Mouse (Mus musculus) cerebellum, adult 11-12 months (tissue): ENCODE measurements around the gene Dusp1.
A peak's percentile ranks its signal among the peaks of the same experiment; 100 is the strongest.

Source experiments
- DNase-seq: peaks from one replicate; pipeline ENCODE4 v3.0.0; 2022

Dusp1 gene

DNA sequence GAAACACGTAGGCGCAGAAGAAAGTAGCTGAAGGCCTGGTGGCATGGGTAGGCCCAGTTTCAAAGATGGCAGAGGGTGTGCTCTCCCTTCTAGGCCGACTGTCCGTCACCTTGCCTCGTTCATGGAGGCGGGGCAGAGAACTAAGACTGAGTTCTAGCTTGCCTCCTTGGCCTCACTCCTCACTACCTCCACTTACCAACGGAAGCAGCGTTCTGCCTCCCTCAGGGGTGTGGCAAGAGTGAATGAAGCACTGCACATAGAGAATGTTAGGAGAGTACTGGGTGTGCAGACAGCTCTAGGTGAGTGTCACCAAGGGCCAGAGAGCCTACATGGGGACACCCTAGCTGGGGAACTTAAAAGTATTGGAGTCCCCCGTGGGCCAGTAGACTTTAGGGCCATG lies 21.1 kb upstream of the Dusp1 start:
- DNase-seq: no peak

DNA sequence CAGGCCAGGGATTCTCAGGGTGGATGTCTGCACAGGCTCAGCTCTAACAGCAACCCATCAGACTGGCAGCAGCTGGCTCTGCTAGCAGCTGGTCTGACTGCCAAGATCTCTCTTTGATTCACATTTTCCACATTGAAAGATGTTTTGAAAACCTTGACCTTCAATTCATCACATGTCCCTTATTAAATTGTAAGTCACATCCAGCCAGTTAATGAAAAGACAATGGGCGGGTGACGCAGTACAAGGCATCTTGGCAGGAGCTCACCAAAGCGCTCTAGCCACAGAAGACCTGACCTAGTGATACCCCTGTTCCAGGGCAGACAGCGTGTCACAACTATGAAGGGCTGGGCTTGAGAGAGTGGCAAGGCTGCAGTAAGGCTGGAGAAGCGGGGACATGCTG lies 20.4 kb upstream of the Dusp1 start:
- DNase-seq: no peak

DNA sequence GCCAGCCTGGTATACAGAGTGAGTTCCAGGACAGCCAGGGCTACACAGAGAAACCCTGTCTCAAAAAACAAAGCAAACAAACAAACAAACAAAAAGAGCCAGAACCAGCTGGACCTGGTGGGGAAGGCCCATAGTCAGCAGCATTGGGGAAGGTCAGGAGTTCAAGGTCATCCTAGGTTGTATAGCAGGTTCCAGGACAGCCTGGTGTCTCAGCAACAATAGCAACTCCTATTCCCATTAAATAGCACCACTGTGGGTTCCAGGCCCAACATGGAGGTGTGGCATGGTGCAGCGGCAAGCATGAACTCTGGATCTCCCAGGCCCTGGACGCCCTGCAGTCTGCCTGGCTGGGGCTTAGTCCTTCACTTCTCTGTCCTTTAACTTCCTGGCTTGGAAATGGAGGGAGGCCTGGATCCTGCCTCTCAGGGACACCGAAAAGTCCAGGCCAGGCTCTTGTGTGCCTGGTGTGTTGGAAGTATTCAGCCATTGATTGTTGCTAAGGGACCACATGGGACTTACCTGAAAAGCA lies 19.0 kb upstream of the Dusp1 start:
- no peak for DNase-seq

DNA sequence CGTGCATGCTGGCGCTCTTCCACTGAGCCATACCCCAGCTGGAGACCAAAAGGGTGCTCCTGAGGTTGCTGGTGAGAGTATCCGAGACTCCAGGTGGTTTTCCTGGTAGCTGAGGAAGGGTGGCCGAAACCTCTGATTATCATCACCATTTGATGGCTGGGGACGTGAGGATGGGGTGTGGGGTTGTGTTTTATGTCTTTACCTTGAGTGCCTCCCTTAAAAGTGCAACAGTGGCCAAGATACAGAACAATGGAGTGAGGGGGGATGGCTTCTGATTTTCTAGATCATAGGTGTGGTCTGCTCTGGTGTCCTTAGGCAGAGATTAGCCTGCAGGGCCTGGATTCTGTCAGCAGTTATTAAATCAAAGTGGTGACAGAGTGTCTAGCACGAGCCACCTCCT lies 17.5 kb upstream of the Dusp1 start:
- no peak for DNase-seq

DNA sequence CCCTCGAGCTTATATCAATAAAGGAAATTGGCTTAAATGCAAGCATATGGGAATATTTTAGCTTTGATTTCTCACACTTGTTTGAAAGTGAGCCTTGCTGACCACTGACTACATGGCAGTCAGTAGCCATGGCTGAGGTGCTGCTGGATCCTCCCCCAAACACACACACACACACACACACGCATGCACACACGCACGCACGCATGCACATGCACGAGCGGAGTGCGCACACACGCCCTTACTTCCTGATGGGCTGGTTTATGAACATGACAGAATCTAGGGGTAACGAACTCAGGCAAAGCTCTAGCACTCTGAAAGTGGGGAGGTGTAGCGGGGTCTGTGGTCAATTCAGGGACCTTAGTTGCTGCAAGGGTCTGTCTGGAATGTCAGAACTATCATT lies 16.8 kb upstream of the Dusp1 start:
- DNase-seq: no peak

DNA sequence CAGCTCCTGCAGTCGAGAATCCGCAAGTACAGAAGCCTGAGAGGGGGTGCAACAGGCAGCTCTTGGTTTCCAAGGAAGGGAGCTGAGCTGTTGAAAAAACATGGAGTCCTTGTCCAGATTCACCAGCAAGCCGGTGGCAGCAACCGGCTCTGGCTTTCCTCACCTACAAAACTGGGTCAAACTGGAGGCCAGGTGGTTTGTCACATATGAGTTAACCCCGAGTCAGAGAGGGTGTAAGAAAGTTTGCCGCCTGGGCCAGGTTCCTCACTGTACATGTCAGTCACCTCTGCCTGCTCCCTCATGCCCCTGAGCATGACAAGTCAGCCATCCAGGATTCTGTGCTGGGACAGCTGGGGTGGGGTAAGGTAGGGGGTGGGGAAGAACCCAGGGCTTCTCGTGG lies 16.2 kb upstream of the Dusp1 start:
- DNase-seq: no peak

DNA sequence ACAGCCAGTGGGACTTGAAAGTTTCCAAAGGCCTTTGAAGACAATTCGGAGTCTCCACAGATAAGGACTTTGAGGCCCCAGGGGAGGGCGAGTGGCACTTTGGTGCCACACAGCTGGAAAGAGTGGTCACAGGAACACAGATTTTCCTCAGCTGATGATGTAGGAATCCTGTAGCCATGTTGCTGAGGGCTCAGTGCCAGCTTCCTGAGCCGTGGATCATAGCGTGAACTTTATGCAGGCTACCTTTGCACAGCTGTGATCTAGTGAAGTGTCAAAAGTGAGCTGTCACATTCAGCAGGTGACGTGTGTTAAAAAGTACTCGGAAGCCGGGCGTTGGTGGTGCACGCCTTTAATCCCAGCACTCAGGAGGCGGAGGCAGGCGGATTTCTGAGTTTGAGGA lies 15.4 kb upstream of the Dusp1 start:
- DNase-seq: no peak

DNA sequence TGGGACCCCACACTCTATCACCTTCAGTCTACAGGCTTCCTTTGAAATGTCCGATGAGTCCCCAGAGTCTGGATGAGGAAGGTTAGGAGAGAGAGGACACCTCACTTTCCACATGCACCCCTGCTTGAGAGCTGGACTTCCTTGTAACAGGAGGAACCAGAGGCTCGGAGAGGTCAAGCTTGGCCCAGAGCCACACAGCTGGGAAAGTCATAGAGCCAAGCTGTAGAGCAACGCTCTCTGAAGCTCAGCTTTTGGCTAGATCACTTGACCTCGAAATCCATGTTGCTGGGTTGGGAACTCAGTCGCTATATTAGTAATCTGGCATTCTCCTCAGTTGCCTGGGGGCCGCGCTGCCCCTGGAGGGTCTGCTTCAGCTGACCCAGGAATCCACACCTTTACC lies 14.9 kb upstream of the Dusp1 start:
- no peak for DNase-seq

DNA sequence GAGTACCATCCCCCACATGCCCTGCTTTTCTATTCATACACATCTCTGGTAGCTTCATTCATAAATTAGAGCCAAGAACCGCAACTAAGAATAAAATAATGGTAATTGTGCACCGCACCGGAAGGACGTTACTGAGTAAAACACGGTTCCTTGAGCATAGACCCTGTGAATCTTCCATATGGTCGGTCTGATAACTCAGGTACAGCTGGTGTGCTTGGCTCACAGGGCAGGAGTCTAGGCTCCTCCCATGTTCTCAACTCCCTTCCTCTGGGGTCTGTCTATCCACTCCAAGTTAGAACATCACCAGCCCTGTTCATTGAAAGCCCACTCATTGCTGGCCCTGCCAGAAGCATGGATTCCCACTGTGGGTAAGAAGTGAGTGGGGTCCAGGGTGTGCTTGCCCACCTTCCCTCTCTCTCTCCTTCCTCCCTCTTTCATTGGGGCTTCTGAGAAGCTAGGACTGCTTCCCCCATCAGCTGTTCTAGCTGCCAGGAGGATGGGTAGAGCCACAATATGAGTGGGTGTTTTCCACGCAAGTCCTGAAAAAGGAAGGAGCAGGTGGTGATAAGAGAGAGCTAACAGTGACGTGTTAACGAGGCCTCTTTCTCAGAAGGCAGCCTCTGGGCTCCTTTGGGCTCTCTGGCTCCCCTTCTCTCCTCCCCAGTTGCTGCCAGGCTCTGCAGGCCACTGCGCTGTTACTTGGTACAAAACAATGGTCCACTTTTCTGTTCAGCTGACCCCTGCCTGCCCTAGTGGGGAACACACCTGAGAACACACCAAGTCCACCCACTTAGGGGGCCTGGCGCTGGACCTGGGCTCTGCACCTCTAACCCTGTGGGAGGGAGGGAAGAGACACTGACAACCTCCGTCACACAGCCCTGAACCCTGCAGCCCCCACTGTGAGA lies 14.1 kb upstream of the Dusp1 start:
- DNase-seq: no peak

DNA sequence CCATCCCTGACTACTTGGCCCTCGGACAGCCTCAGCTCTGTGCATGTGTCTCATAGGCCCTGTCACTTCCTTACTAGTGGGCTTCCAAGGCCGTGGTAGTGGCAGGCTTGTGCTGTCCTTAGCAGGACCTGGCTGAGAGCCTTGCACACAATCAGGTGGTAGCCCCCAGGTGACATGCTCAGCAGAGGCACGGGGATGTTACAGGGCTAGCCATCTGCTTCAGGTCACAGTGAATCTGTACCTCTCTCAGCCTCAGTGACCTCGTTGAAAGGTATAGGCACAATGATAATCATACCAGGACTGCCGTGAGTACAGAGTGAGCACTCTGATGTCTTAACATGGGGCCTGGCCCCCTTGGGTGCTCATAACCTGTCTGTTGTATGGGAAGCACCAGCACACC lies 12.8 kb upstream of the Dusp1 start:
- no peak for DNase-seq

DNA sequence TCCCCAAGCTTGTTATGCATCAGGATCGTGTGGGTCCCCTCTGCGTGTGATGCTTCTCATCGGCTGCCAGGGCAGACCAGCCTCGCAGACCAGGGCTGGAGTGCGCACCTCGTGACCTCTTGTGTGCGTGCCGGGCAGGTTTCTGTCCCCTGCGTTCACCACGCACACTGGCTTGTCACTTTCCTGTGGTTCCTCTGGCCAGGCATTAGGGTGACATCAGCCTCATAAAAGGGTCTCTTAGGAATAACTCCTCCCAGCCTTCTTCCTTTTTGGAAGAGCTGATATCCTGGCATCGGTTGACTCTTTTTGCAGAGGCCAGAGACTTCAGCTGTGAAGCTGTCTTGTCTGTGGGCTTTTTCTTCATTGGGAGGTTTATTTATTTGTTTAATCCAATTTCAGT lies 12.2 kb upstream of the Dusp1 start:
- DNase-seq: no peak

DNA sequence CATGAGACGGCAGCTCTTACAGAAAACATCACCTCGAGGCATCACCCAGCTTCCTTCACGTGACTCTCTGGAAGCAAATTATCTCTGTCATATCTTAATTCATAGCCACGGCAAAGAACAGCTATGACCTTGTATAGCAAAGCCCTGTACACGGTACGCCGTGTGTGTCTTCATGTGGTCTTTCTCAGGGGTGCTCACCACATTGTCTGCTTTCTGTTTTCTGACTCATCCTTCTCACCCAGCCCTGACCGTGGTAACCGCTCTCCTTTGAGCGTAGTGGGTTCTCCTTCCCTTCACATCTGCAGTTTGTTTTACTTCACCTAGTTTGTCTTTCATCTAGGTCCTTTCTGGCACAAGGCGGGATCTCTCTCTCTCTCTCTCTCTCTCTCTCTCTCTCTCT lies 10.3 kb upstream of the Dusp1 start:
- no peak for DNase-seq

DNA sequence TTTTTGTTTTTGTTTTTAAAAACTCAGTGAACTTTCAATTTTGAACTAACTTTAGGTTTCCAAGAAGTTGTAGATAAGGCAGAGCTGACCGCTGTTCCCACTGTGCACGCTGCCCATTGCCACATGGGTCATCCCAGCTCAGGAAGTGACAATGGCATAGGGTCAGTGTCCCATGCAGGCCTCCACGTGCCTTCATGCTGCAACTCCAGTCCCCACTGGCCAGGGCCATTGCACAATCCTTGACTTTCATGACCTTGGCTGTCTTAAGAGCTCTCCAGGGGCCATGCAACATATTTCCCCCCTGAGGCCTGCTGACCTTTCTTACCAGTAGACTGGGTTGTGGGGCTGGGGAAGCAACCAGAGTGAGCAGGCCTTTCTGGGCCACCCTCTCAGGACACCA lies 9.4 kb upstream of the Dusp1 start:
- DNase-seq: no peak

DNA sequence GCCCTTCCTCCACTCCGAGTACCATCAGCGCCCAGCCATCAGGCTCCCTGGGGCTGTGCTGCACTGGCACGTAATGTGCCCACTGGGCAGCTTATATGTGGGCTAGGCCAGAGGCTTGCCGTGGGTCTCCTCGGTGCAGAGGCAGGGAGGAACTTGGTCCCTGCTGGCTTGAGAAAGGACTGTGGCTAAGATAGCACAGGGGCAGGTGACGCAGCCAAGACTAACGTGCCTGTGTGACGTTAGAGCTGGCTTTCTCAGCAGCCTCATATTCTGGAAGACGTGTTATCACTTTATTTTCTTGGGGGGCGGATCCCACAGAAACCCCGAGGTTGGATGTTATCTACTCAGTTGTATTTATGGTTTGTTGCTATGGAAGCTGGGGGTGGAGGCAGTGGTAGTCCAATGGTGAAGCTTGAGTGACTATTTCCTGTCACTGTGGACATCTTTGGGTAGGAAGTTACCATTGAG lies 8.8 kb upstream of the Dusp1 start:
- DNase-seq: no peak

DNA sequence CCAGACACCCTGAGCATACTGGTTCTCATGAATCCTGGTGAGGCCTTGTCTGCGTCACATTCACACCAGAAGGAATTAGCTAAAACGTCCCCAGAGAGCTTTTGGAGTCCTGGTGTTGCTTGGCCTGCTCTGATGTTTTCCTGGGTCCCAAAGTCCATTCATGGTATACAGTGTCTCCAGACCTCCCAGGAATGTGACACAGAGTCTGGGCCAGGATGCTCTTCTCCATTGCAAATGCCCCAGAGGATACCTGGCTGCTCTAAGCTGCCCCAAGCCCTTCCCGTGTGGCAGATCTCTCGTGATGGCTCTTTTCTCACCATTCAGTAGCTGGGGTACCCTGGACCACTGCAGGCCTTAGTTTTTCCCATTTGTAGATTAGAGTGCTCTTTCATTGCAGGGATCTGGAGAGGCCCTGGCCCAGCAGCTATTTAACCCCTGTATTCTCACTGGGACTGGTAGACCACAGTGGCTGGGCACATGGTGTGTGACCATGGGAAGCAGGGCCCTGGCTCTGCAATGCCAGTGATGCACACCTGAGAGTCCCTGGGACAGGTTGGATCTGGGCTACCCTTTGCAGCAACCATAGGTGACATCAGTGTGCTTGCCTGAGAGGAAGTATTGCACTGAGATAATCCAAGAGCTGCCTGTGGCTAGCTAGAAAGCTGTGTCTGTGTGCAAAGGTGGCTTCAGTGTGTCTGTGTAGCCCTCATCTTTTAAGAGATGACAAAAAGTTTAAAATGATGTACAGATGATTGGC lies 7.8 kb upstream of the Dusp1 start:
- DNase-seq: no peak

DNA sequence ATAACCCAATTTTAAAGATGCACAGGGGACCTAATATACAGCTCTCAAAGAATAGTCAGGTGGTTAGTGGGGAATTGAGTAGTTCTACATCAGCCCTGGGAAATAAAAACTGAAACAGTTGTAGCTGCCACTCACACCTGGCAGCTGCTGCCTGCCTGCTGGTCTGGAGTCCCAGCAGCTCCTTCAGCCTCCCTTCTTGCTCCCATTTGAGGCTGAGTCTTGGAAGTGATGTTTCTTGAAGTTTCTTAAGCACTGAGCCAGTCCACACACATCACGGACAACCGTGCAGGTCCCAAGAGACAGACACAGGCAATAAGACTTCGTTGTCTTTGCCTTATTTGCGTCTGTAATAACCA lies 5.9 kb upstream of the Dusp1 start:
- no peak for DNase-seq

DNA sequence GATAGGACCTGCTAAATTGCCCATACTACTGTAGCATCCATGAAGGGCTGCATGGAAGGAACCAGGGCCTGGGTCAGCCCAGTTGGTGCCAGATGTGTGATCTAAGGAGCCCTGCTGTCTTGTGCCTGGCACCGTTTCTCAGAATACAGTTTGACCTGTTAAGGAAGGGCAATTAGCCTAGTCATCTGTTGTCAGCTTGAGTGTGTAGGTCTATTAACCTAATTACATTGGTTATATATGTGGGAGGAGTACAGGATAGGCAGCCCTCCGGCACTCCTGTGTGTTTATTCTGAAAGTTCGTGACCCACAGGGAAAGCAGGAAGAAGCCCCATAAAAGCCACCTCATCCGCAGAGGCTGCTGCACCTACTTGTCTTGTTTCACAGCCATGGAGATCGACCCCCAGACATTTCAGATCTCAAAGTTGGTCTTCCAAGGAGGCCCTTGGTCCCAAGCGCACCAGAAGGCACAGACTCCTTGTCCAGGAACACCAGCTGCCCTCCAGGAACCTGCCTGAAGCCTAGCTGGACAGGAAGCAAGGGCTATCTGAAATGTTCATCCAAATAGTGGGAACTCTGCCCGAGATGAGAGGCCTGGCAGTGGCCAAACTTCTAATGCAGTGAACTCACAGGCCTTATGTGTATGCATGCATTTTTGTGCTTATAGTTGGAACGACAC lies 5.4 kb upstream of the Dusp1 start:
- no peak for DNase-seq

DNA sequence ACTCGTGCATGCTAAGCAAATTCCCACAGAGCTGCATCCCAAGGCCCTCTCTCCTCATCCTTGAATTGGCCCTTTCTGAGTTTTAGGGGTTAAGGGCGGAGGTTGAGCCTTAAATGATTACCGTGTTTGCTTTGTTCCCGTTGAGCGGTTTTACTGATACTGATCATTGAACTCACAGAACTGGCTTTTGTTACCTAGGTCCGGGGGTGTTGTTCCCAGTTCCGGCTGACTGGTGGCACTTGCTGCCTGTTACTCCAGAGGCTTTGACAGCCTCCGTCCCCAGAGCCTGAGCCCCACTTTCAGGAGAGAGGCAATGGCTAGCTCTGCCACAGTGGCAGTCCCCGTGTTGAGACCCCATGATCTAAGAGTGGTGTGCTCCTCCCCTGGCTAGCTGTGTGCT lies 2.5 kb upstream of the Dusp1 start:
- DNase-seq: no peak

DNA sequence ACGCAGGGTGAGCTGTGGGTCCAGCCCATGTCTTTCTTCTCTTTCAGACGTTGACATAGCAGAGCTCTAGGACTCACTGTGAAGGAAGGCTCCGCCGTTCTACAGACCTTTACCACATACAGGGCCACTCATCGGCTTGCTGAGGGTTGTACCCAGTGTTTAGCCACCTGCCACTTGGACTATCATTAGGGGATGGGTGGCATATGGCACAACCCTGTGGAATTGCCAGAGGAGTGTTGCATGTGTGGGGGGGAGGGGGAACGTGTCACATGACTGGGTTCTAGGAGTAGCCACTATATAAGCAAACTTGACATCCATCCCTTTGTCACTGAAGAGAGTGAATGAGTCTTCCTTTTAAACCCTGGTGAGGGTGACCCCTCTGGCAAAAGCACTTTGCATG lies 1.5 kb upstream of the Dusp1 start:
- peak; percentile 74 for DNase-seq

DNA sequence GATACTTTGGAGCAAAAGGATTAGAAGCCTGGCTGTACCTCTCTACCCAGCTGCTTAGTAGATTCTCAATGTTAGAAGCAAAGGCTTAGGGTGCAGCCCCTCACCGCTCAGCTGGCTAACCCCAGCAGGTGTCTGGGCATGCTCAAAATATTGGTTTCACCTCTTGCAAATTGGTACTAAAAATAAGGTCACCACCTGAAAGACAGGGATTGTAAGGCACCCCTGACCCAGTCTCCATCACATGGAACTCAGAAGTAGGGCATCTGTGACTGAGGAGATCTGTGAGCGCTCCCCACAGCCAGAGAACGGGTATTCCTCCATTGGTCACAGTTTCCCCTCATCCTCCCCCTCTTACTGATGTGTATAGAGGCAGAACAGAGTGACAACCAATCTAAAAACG lies 364 bp upstream of the Dusp1 start:
- no peak for DNase-seq

DNA sequence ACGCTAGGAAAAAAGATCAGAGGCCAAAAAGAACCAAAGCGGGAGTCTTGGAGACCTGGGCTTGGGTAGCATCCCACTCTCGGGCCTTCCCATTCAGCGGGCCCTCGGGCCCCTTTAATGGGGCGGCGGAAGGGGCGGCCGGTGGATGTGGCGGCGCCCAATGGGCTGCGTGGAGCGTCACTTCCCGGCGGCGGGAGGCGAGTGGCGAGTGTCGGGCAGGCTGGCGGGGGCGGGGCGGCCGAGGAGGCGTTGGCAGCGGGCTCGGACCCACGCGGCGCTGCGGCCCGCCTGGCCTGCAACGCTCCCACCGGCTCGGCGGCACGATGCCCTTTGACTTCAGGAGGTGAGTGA lies 663 bp downstream of the Dusp1 start, which contains the start of gene Ergic1:
Ergic1 (plus strand) TSS at position 200 of the 351 bp plus-strand sequence.
- DNase-seq: peak; percentile 92

DNA sequence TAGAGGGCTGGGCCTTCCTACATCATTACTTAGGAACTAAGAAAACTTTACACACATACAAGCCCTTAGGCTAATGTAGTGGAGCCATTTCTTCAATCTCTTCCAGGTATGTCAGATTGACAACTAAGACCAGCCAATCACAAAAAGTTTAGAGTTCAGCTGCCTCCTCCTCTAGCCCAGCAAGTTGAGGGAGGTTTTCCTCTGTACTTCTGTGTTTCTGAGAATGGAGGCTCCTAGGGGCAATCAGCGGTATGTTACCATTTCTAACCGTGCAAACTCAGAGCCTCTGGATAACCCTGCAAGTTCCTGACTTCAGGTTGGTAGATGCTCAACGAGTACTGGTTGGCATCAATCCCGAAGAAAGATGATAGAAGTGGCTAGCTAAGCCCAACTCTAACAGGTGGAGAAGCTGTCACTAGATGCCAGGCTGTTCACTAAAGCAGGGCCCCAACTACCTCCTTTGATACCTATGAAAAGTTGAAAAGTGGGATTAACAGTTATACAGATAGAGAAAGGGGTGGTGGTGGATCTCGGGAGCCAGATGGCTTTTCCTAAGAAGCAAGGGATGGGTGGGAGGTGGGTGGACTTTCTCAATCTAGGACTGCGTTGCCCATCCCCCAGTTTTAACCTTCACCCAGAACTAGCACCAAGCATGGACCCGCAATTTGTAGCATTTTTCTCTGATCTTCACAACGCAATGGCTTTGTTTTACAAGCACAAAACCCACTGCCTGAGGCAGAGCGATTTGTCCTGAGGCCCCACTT lies 1.2 kb downstream of the Dusp1 start:
- DNase-seq: no peak

DNA sequence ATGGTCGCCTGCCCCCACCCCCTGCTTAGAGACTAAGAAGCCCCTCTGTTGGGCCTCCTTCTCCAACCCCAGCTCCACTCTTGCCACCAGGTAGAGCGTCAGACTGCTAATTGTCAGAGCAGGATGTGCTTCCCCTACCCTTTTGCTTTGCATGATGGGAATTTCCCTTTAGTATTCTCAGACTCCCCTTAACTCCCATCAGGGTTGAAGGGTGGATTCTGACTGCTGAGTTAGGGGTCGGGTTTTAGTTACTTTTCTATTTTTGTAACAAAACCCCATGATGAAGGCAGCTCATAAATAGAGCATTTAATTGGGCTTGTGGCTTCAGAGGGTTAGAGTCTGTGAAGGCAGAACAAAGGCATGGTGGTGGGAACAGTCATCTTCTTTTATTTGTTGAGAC lies 8.9 kb downstream of the Dusp1 start:
- DNase-seq: no peak
